Mouse (Mus musculus) lung, embryonic 15.5 days (tissue): ENCODE measurements around the gene Fdx1l. TPM values are rescaled to one million over a fixed set of nuclear protein-coding genes. Genes with fewer than 3 reads are reported as not detected.
A peak's percentile ranks its signal among the peaks of the same experiment; 100 is the strongest.
"Not testable (repeated sequence)": the region's sequence is repeated elsewhere in the genome, so short reads cannot be mapped to it uniquely, and the experiment has no call there.

ENCODE experiments used
- ATAC-seq: fragments of 200-750 bp; cut with Nextera tagmentation; 2 replicates; pipeline ENCODE4 v1.8.0; 2017; ENCODE audit warnings: moderate number of reproducible peaks, borderline replicate concordance; ENCODE audit not compliant: low FRiP score, low TSS enrichment; ENCODE audit errors: extremely low read depth
- H3K27ac ChIP-seq: fragments of 300-500 bp; sonication (generic); 2 replicates; pipeline ENCODE4 v1.5.1; 2015; ENCODE audit warnings: moderate library complexity, mild to moderate bottlenecking, inconsistent platforms
- H3K27me3 ChIP-seq: fragments of 300-500 bp; sonication (generic); 2 replicates; pipeline ENCODE4 v1.6.1; 2015; ENCODE audit warnings: inconsistent platforms
- H3K36me3 ChIP-seq: fragments of 300-500 bp; sonication (generic); 2 replicates; pipeline ENCODE4 v1.6.1; 2015; ENCODE audit warnings: inconsistent platforms
- H3K4me1 ChIP-seq: fragments of 300-500 bp; sonication (generic); 2 replicates; pipeline ENCODE4 v1.6.1; 2015; ENCODE audit warnings: inconsistent platforms
- H3K4me2 ChIP-seq: fragments of 300-500 bp; sonication (generic); 2 replicates; pipeline ENCODE4 v1.6.1; 2015; ENCODE audit warnings: inconsistent platforms, mild to moderate bottlenecking, moderate library complexity
- H3K4me3 ChIP-seq: fragments of 300-500 bp; sonication (generic); 2 replicates; pipeline ENCODE4 v1.5.1; 2015; ENCODE audit warnings: mild to moderate bottlenecking, inconsistent platforms
- H3K9ac ChIP-seq: fragments of 300-500 bp; sonication (generic); 2 replicates; pipeline ENCODE4 v1.6.1; 2015; ENCODE audit warnings: inconsistent platforms
- H3K9me3 ChIP-seq: fragments of 300-500 bp; sonication (generic); 2 replicates; pipeline ENCODE4 v1.6.1; 2016; ENCODE audit warnings: inconsistent platforms
- WGBS: fragments of 180-500 bp; shearing (Covaris S2); methylation state at CpG from one replicate; pipeline ENCODE4 v1.1.7; 2015; 5-methylcytosine and 5-hydroxymethylcytosine counted together
- polyA plus RNA-seq: library from polyadenylated mRNA; unstranded; fragments of >200 nt; fragmentation: Nextera tagmentation; extraction: Ambion mirVana; gene quantifications from 2 replicates; pipeline ENCODE4 v1.2.1, GENCODE M21; 2015

Gene Fdx1l
- polyA plus RNA-seq, 1 experiment from 2014 or later, result 55.3 TPM

- Histone ChIP-seq H3K4me1 (peaks cover 3% of the 10 kb centered on the region), H3K27me3 (no peaks in the 10 kb centered on the region), H3K4me2 (no peak within 1 kb of the TSS), H3K36me3 (peaks cover 22% of the 10 kb centered on the region), H3K9me3 (no peaks in the 10 kb centered on the region), H3K4me3 (no peak within 1 kb of the TSS), H3K9ac (no peak within 1 kb of the TSS), H3K27ac (no peak within 1 kb of the TSS)
- WGBS, result 78% methylated on average over 27 of the region's 27 CpGs
- ATAC-seq, result no peak
These were observed 6.3 kb downstream of the Fdx1l start, which contains the start of gene Zglp1 for GRCm38 (mm10) chr9:21067006-21067684. Gene Zglp1, minus strand, starts transcription at chr9:21067093.

- WGBS, result 73% methylated on average over 2 of the region's 2 CpGs
- H3K36me3 ChIP-seq, result peaks cover 25% of the 10 kb centered on the region
- no peak for ATAC-seq
- H3K4me1 ChIP-seq, result no peaks in the 10 kb centered on the region
- H3K4me2 ChIP-seq, result no peak overlapping the region
- no peaks in the 10 kb centered on the region for H3K27me3 ChIP-seq
- H3K9me3 ChIP-seq, result no peaks in the 10 kb centered on the region
- no peak overlapping the region for H3K9ac ChIP-seq
- H3K4me3 ChIP-seq, result no peak overlapping the region
- no peak overlapping the region for H3K27ac ChIP-seq
These were observed 10.5 kb downstream of the Fdx1l start for GRCm38 (mm10) chr9:21062928-21063327.

- no peaks in the 10 kb centered on the region for H3K27me3 ChIP-seq
- no peak overlapping the region for H3K4me2 ChIP-seq
- no peaks in the 10 kb centered on the region for H3K9me3 ChIP-seq
- no peaks in the 10 kb centered on the region for H3K36me3 ChIP-seq
- H3K27ac ChIP-seq, result no peak overlapping the region
- H3K9ac ChIP-seq, result no peak overlapping the region
- WGBS, result 53% methylated on average over 10 of the region's 10 CpGs
- no peaks in the 10 kb centered on the region for H3K4me1 ChIP-seq
- no peak overlapping the region for H3K4me3 ChIP-seq
- ATAC-seq, result no peak
These were observed 21.8 kb downstream of the Fdx1l start for GRCm38 (mm10) chr9:21051578-21051977.

- H3K27me3 ChIP-seq, result no peaks in the 10 kb centered on the region
- no peaks in the 10 kb centered on the region for H3K36me3 ChIP-seq
- no peak overlapping the region for H3K9ac ChIP-seq
- H3K9me3 ChIP-seq, result no peaks in the 10 kb centered on the region
- no peak overlapping the region for H3K4me2 ChIP-seq
- H3K27ac ChIP-seq, result no peak overlapping the region
- ATAC-seq, result no peak
- 68% methylated on average over 3 of the region's 3 CpGs for WGBS
- H3K4me1 ChIP-seq, result no peaks in the 10 kb centered on the region
- H3K4me3 ChIP-seq, result no peak overlapping the region
These were observed 28.2 kb downstream of the Fdx1l start for GRCm38 (mm10) chr9:21045235-21045634.

- WGBS, result 49% methylated on average over 1 of the region's 1 CpGs
- H3K9me3 ChIP-seq, H3K36me3 ChIP-seq, H3K4me2 ChIP-seq, H3K9ac ChIP-seq, ATAC-seq, H3K27ac ChIP-seq, H3K4me3 ChIP-seq, H3K4me1 ChIP-seq, H3K27me3 ChIP-seq: not testable (repeated sequence)
These were observed 28.6 kb downstream of the Fdx1l start for GRCm38 (mm10) chr9:21044785-21045184.

GRCm38 (mm10) chr9:21043563-21043962 lies 29.9 kb downstream of the Fdx1l start:
- Histone ChIP-seq H3K27me3 (peaks cover 16% of the 10 kb centered on the region), H3K4me3 (no peak overlapping the region), H3K36me3 (no peaks in the 10 kb centered on the region), H3K27ac (no peak overlapping the region), H3K9me3 (no peaks in the 10 kb centered on the region), H3K9ac (no peak overlapping the region), H3K4me2 (no peak overlapping the region), H3K4me1 (peaks cover 2% of the 10 kb centered on the region; the same call in 1 of the 2 replicates)
- no peak for ATAC-seq
- WGBS, result 75% methylated on average over 4 of the region's 4 CpGs

- no peak overlapping the region for H3K27ac ChIP-seq
- no peaks in the 10 kb centered on the region for H3K36me3 ChIP-seq
- H3K4me3 ChIP-seq, result no peak overlapping the region
- H3K9ac ChIP-seq, result no peak overlapping the region
- WGBS, result 26% methylated on average over 4 of the region's 4 CpGs
- ATAC-seq, result no peak
- H3K9me3 ChIP-seq, result no peaks in the 10 kb centered on the region
- H3K27me3 ChIP-seq, result peaks cover 38% of the 10 kb centered on the region
- H3K4me1 ChIP-seq, result peaks cover 21% of the 10 kb centered on the region
- no peak overlapping the region for H3K4me2 ChIP-seq
These were observed 32.1 kb downstream of the Fdx1l start for GRCm38 (mm10) chr9:21041308-21041707.

- H3K27me3 ChIP-seq, result peaks cover 53% of the 10 kb centered on the region
- H3K9ac ChIP-seq, result no peak overlapping the region
- WGBS, result 75% methylated on average over 3 of the region's 3 CpGs
- H3K27ac ChIP-seq, result no peak overlapping the region
- no peaks in the 10 kb centered on the region for H3K9me3 ChIP-seq
- H3K4me1 ChIP-seq, result peaks cover 29% of the 10 kb centered on the region
- H3K4me2 ChIP-seq, result no peak overlapping the region
- H3K36me3 ChIP-seq, result no peaks in the 10 kb centered on the region
- no peak for ATAC-seq
- H3K4me3 ChIP-seq, result no peak overlapping the region
These were observed 33.6 kb downstream of the Fdx1l start for GRCm38 (mm10) chr9:21039779-21040178.

GRCm38 (mm10) chr9:21037481-21037891 lies 35.9 kb downstream of the Fdx1l start:
- WGBS, result 2% methylated on average over 31 of the region's 31 CpGs
- H3K27ac ChIP-seq, result no peak overlapping the region
- peak; percentile 15; the same call in 1 of the 2 replicates for ATAC-seq

GRCm38 (mm10) chr9:21036666-21037065 lies 36.7 kb downstream of the Fdx1l start:
- H3K4me2 ChIP-seq, result peak overlapping the region; percentile 76
- H3K27ac ChIP-seq, result no peak overlapping the region
- 0 out of 2 replicates have a peak overlapping the region, but pooled peaks have one; percentile 22 for H3K9ac ChIP-seq
- no peak for ATAC-seq
- WGBS, result 3% methylated on average over 22 of the region's 22 CpGs
- peaks cover 83% of the 10 kb centered on the region for H3K27me3 ChIP-seq
- no peaks in the 10 kb centered on the region for H3K9me3 ChIP-seq
- no peaks in the 10 kb centered on the region for H3K36me3 ChIP-seq
- H3K4me3 ChIP-seq, result peak overlapping the region; percentile 39; the same call in 1 of the 2 replicates
- peaks cover 52% of the 10 kb centered on the region for H3K4me1 ChIP-seq

More at GRCm38 (mm10) chr9:21037481-21037891, 35.9 kb downstream of the Fdx1l start:
- Histone ChIP-seq H3K27me3 (peaks cover 75% of the 10 kb centered on the region), H3K4me3 (peak overlapping the region; percentile 39), H3K36me3 (no peaks in the 10 kb centered on the region), H3K4me2 (peak overlapping the region; percentile 76), H3K9me3 (no peaks in the 10 kb centered on the region), H3K4me1 (peaks cover 44% of the 10 kb centered on the region), H3K9ac (peak overlapping the region; percentile 22)

- Histone ChIP-seq H3K4me2 (peak overlapping the region; percentile 76; the same call in 1 of the 2 replicates), H3K27me3 (peaks cover 85% of the 10 kb centered on the region), H3K36me3 (no peaks in the 10 kb centered on the region), H3K27ac (no peak overlapping the region), H3K9me3 (no peaks in the 10 kb centered on the region), H3K4me1 (peaks cover 57% of the 10 kb centered on the region), H3K9ac (no peak overlapping the region), H3K4me3 (0 out of 2 replicates have a peak overlapping the region, but pooled peaks have one; percentile 39)
- WGBS, result 10% methylated on average over 20 of the region's 20 CpGs
- ATAC-seq, result no peak
These were observed 37.3 kb downstream of the Fdx1l start for GRCm38 (mm10) chr9:21036161-21036560.

GRCm38 (mm10) chr9:21035586-21035985 lies 37.8 kb downstream of the Fdx1l start:
- WGBS, result 31% methylated on average over 9 of the region's 9 CpGs
- ATAC-seq, result no peak
- no peak overlapping the region for H3K4me2 ChIP-seq
- no peaks in the 10 kb centered on the region for H3K9me3 ChIP-seq
- no peaks in the 10 kb centered on the region for H3K36me3 ChIP-seq
- H3K4me1 ChIP-seq, result peaks cover 61% of the 10 kb centered on the region
- H3K9ac ChIP-seq, result no peak overlapping the region
- peaks cover 85% of the 10 kb centered on the region for H3K27me3 ChIP-seq
- no peak overlapping the region for H3K4me3 ChIP-seq
- no peak overlapping the region for H3K27ac ChIP-seq
